Mouse (Mus musculus): ENCODE data around the gene Wars. TPM values are rescaled to one million over a fixed set of nuclear protein-coding genes. Genes with fewer than 3 reads are reported as not detected.

Gene Wars
- polyA plus RNA-seq, 1 experiment from 2014 or later, result 156 TPM

DNA sequence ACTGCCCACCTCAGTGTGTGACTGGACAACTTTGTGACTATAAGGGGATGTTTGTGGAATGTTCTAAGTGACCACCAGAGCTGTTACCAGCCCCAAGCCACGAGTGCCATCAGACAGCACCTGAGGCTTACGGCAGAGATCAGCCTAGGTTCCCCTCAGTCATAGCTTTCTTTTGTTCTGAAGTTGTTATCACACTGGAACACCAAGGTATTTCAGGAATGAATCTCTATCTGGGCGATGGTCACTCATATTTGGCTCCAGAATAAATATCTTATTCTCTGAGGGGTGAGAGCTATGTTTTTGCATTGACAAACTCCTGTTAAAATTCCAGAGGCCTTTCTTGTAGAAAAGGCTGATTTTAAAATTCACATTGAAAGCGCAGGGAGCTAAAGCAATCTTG, 14.8 kb downstream of the Wars start:
- Histone ChIP-seq H3K9me3 (replicated peaks) (no peaks in the 10 kb centered on the region), H3K36me3 (peaks cover 97% of the 10 kb centered on the region), H3K4me3 (no peak overlapping the region), H3K27ac (replicated peaks) (no peak overlapping the region), H3K27me3 (ENCODE audit: low read depth, poor library complexity, severe bottlenecking) (no peaks in the 10 kb centered on the region), H3K4me1 (no peaks in the 10 kb centered on the region)
- 87% methylated on average over 4 of the region's 4 CpGs for whole genome bisulfite sequencing
- DNase-seq (ENCODE audit: low spot score), result no peak

DNA sequence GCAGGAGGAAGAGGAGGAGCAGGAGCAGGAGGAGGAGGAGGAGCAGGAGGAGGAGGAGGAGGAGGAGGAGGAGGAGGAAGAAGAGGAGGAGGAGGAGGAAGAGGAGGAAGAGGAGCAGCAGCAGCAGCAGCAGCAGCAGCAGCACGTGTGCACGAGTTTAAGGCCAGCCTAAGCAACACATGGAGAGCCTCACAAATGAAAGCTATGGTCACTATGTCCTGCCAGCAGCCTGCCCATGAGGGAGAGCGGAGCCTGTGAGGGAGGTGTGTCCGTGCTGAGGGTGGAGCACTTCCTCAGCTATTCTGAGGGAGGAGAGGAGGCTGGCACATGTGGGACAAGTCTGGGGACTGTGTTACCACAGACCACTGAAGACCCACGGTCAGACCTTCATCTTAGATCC, 20.9 kb downstream of the Wars start:
- H3K4me3 ChIP-seq, result no peak overlapping the region
- 89% methylated on average over 5 of the region's 5 CpGs for WGBS
- H3K4me1 ChIP-seq, result no peaks in the 10 kb centered on the region
- no peaks in the 10 kb centered on the region for H3K9me3 ChIP-seq (replicated peaks)
- H3K27me3 ChIP-seq (ENCODE audit: low read depth, poor library complexity, severe bottlenecking), result no peaks in the 10 kb centered on the region
- no peak overlapping the region for H3K27ac ChIP-seq (replicated peaks)
- no peak for DNase-seq (ENCODE audit: low spot score)
- peaks cover 97% of the 10 kb centered on the region for H3K36me3 ChIP-seq

DNA sequence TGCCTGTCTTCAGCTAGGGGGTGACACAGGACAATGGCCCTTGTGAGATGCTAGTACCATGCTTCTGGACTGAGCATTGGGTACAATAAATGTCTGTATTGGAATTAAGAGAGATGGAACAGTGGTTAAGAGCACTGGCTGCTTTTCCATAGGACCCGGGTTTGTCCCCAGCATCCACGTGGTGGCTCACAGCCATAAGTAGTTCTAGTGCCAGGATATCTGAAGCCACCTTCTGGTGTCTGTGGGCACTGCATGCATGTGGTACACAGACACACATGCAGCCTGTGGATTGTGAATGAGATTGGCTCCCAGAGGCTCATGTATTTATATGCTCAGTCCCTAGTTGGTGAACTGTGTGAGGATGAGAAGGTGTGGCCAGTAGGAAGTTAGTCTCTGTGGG, 24.4 kb downstream of the Wars start:
- Histone ChIP-seq H3K4me3 (no peak overlapping the region), H3K4me1 (no peaks in the 10 kb centered on the region), H3K27me3 (ENCODE audit: low read depth, poor library complexity, severe bottlenecking) (no peaks in the 10 kb centered on the region), H3K9me3 (replicated peaks) (no peaks in the 10 kb centered on the region), H3K27ac (replicated peaks) (no peak overlapping the region), H3K36me3 (peaks cover 99% of the 10 kb centered on the region)
- 83% methylated on average over 2 of the region's 2 CpGs for WGBS
- no peak for DNase-seq (ENCODE audit: low spot score)

DNA sequence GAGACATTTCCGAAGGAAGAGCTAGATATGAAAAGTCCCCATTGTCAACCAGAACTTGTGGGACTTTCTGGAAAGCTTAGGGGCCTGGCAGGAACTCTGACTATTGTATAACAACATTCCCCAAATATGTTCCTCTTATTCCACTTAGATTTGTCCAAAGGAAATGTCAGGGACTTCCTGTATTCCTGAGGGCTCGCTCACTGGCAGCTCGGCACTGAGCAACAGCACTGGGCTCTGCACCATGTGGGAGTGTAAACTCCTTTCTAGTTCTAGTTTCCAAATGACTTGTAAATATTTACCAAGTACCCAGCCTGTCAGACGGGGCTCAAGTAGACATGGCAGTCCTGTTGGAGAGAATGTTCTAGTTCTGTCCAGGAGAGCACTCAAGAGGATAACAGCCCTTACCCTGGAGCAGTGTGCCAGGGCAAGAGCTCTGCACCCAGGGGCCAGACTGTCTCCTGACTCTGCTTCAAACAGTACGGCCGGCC, 28.9 kb downstream of the Wars start:
- Histone ChIP-seq H3K27me3 (ENCODE audit: low read depth, poor library complexity, severe bottlenecking) (no peaks in the 10 kb centered on the region), H3K36me3 (peaks cover 100% of the 10 kb centered on the region), H3K9me3 (replicated peaks) (no peaks in the 10 kb centered on the region), H3K27ac (replicated peaks) (no peak overlapping the region), H3K4me3 (no peak overlapping the region), H3K4me1 (no peaks in the 10 kb centered on the region)
- 91% methylated on average over 6 of the region's 6 CpGs for WGBS
- no peak for DNase-seq (ENCODE audit: low spot score)

DNA sequence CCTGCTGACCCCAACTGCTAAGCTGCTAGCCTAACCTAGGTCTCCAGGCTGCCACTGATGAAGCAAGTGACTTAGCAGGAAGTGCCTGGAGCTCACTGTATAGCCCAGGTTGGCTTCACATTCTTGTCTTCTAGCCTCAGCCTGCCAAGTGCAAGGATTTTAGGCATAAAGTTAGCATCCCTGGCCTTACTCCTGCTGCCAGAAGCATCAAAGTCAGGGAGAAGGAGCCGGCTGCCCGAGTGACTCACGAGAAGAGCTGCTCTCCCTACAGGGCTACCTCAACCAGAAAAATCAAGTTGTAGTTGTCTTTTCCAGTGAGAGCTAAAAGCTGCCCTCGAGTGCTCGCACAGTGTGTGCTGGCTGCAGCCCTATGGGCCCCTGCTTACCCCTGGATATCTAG, 35.5 kb downstream of the Wars start:
- peaks cover 57% of the 10 kb centered on the region for H3K36me3 ChIP-seq

DNA sequence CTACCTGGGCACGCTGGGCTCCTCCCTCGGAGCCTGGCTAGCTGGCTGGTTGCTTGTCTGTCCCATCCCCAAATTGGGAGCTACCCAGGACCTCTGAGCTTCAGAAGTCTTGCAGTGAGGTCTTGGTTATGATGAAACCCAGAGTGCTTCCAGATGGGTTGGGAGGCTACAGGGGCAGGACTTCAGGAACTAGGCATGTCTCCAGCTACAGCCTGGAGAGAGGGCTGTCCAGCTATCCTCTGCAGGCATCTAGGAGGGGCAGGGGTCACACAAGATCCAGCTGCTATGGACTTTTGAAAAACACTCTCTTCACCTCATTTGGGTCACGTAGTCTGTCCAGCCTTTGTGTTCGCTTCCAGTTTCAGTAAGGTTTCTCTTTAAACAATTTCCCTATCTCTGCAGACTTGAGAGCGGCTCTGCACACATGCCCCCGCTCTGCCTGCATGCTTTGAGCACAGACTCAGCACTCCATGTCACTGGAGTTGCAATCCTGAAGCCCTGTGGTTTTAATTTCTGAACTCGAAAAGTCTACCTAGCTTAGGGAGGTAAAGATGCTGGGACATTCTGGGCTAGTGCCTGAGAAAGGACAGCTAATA, 36.3 kb downstream of the Wars start:
- Histone ChIP-seq H3K27ac (replicated peaks) (0 out of 2 replicates have a peak overlapping the region, but pooled peaks have one; percentile 38), H3K27me3 (ENCODE audit: low read depth, poor library complexity, severe bottlenecking) (no peaks in the 10 kb centered on the region), H3K36me3 (peaks cover 49% of the 10 kb centered on the region), H3K9me3 (replicated peaks) (no peaks in the 10 kb centered on the region), H3K4me3 (no peak overlapping the region), H3K4me1 (no peaks in the 10 kb centered on the region)
- 87% methylated on average over 7 of the region's 7 CpGs for WGBS
- DNase-seq (ENCODE audit: low spot score), result no peak

More for the DNA sequence above, 35.5 kb downstream of the Wars start:
- no peak overlapping the region for H3K4me3 ChIP-seq
- no peak for DNase-seq (ENCODE audit: low spot score)
- no peaks in the 10 kb centered on the region for H3K9me3 ChIP-seq (replicated peaks)
- H3K27ac ChIP-seq (replicated peaks), result no peak overlapping the region
- H3K4me1 ChIP-seq, result no peaks in the 10 kb centered on the region
- 89% methylated on average over 5 of the region's 5 CpGs for WGBS
- H3K27me3 ChIP-seq (ENCODE audit: low read depth, poor library complexity, severe bottlenecking), result no peaks in the 10 kb centered on the region

DNA sequence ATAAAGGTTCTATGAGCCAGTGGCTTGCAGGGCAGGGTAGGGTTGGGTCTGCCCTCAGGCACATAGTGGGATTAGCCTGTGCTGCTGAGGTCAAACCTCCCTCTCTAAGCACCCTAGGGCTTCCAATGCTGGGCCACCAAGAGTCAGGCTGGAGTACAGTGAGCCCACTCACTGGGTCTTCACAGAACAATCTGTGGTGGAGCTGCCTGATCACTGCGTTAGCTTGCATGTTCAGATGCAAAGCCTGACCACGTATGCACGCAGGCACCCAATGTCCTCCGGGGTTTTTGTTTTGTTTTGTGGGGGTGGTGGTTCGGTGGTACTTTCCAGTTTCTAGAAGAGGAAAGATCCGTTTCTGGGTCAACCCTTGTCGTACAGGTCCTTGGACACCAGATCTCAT, 36.9 kb downstream of the Wars start:
- no peak overlapping the region for H3K4me3 ChIP-seq
- no peaks in the 10 kb centered on the region for H3K27me3 ChIP-seq (ENCODE audit: low read depth, poor library complexity, severe bottlenecking)
- 0 out of 2 replicates have a peak overlapping the region, but pooled peaks have one; percentile 38 for H3K27ac ChIP-seq (replicated peaks)
- H3K4me1 ChIP-seq, result no peaks in the 10 kb centered on the region
- H3K36me3 ChIP-seq, result peaks cover 43% of the 10 kb centered on the region
- DNase-seq (ENCODE audit: low spot score), result no peak
- 90% methylated on average over 7 of the region's 7 CpGs for WGBS
- H3K9me3 ChIP-seq (replicated peaks), result no peaks in the 10 kb centered on the region

DNA sequence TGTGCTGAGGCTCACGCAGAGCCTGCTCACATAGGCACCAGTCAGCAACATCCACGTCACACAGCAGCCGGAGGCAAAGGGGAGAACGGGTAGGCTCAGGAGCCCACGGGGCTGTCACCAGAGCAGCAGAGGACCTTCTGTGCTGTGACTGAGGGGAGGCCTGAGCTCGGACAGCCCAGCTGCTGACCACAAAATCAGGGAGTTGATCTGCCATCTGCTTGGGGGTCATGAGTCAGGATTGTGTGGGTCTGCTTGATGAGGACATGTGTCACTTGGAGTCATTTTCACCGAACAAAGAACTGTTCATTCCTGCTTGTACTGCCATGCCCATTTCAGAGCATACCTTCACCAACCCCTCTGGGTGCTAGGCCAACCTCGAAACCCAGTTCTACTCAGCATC, 37.8 kb downstream of the Wars start:
- H3K36me3 ChIP-seq, result peaks cover 34% of the 10 kb centered on the region
- no peak overlapping the region for H3K27ac ChIP-seq (replicated peaks)
- 90% methylated on average over 8 of the region's 8 CpGs for WGBS
- DNase-seq (ENCODE audit: low spot score), result no peak
- no peaks in the 10 kb centered on the region for H3K27me3 ChIP-seq (ENCODE audit: low read depth, poor library complexity, severe bottlenecking)
- no peaks in the 10 kb centered on the region for H3K9me3 ChIP-seq (replicated peaks)
- H3K4me3 ChIP-seq, result no peak overlapping the region
- no peaks in the 10 kb centered on the region for H3K4me1 ChIP-seq

DNA sequence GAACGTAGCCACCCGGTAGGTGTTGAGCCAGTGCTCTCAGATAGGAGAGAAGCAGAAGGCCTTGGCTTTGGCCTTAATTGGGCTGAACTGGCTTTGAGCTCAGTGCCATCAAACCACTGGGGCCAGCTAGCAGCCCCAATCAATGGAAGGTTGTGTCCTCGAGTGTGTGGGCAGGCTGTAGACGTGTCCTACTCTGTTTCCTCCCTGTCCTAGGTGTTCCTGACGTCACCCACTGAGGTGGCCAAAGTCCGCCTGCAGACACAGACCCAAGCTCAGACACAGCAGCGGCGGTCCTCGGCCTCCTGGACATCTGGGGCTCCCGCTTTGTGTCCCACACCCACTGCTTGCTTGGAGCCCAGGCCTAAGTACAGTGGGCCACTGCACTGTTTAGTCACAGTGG, 38.9 kb downstream of the Wars start:
- peaks cover 8% of the 10 kb centered on the region for H3K4me1 ChIP-seq
- H3K36me3 ChIP-seq, result peaks cover 23% of the 10 kb centered on the region
- no peak overlapping the region for H3K27ac ChIP-seq (replicated peaks)
- H3K9me3 ChIP-seq (replicated peaks), result no peaks in the 10 kb centered on the region
- H3K27me3 ChIP-seq (ENCODE audit: low read depth, poor library complexity, severe bottlenecking), result no peaks in the 10 kb centered on the region
- H3K4me3 ChIP-seq, result no peak overlapping the region
- DNase-seq (ENCODE audit: low spot score), result no peak
- 91% methylated on average over 10 of the region's 10 CpGs for WGBS

DNA sequence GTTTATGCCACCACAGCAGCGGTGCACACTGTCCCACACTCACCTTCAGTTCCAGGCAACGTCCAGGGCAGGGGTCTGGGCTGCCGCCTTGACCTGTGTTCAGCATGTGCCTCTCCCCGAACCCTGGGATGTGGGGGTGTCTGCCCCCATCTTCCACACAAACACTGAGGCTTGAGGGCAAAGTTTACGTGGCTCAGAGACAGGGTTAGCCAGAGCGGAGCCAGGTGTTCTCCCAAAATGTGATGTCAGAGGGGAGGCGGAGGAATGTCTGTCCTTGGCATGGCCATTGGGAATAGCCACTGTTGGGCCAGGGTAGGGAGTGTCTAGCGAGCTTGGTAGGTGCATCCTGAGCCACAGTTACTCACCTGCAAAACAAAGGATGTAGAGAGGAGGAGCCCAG, 41.2 kb downstream of the Wars start:
- 91% methylated on average over 8 of the region's 8 CpGs for WGBS
- no peak for DNase-seq (ENCODE audit: low spot score)
- peaks cover 11% of the 10 kb centered on the region for H3K4me1 ChIP-seq
- H3K9me3 ChIP-seq (replicated peaks), result no peaks in the 10 kb centered on the region
- peaks cover 17% of the 10 kb centered on the region for H3K36me3 ChIP-seq
- H3K4me3 ChIP-seq, result no peak overlapping the region
- H3K27ac ChIP-seq (replicated peaks), result no peak overlapping the region
- H3K27me3 ChIP-seq (ENCODE audit: low read depth, poor library complexity, severe bottlenecking), result no peaks in the 10 kb centered on the region

DNA sequence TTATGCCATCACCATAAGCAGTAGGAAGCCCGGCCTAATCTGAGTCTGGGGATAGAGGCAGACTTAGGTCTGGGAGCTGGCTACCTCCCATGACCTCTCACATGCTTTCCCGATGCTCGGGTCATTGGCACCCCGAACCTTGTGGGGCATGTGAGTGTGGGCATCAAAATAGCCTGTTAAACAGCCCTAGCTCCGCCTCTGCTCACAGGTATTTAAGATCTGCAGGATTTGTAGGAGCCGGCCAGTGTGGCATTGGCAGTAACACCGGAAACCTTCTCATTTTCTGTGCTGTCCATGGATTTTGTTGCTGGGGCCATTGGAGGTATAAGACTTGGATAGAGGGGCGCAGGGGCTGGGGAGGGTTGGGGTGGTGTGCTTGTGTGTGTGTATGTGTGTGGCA, 43.1 kb downstream of the Wars start:
- WGBS, result 91% methylated on average over 8 of the region's 8 CpGs
- DNase-seq (ENCODE audit: low spot score), result no peak
- Histone ChIP-seq H3K27me3 (ENCODE audit: low read depth, poor library complexity, severe bottlenecking) (no peaks in the 10 kb centered on the region), H3K4me3 (no peak overlapping the region), H3K9me3 (replicated peaks) (no peaks in the 10 kb centered on the region), H3K36me3 (peaks cover 29% of the 10 kb centered on the region), H3K27ac (replicated peaks) (0 out of 2 replicates have a peak overlapping the region, but pooled peaks have one; percentile 38), H3K4me1 (peaks cover 11% of the 10 kb centered on the region)

DNA sequence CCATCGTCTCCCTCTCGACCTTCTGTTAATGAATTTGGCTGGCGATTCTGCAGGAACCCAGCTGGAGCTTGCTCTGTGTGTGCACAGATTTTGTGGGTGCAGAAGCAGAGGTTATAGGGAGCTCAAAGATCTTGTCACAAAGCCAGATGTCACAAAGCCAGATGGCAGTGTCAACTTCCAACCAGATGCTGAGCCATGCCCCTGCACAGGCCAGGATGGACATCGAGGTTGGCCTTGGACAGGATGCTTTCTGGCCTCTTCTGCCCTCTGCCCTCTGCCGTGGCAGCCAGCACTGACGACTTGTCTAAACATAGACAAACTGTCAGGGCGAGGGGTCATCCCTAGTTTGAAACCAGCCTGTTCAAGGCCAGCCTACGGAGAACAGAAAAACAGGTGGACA, 43.8 kb downstream of the Wars start:
- Histone ChIP-seq H3K36me3 (peaks cover 31% of the 10 kb centered on the region), H3K27me3 (ENCODE audit: low read depth, poor library complexity, severe bottlenecking) (no peaks in the 10 kb centered on the region), H3K9me3 (replicated peaks) (no peaks in the 10 kb centered on the region), H3K27ac (replicated peaks) (0 out of 2 replicates have a peak overlapping the region, but pooled peaks have one; percentile 19), H3K4me3 (no peak overlapping the region), H3K4me1 (peaks cover 11% of the 10 kb centered on the region)
- 68% methylated on average over 8 of the region's 8 CpGs for WGBS
- no peak for DNase-seq (ENCODE audit: low spot score)

DNA sequence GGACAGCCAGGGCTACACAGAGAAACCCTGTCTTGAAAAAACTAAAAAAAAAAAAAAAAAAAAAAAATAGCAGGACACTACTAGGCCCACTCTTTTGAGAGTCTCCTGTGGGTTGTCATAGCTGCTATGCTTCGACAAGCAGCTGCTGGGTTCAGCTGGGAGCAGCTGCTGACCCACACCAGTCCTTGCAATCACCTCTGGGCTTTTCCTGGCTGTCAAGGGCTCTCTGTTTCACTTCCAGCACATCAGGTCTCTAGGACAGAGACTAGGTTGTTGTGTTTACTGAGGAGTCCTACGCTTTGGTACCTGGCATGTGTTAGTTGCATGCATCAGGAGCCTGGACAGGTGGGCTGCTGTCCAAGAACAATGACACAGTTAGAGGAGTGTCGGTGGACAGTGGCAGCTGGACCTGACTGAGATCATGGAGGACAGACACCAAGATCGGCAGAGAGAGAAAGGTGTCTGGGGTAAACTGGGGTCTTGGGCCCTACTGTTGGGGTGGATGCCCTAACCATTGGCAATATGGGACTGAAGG, 44.4 kb downstream of the Wars start:
- Histone ChIP-seq H3K27ac (replicated peaks) (no peak overlapping the region), H3K9me3 (replicated peaks) (no peaks in the 10 kb centered on the region)
- 94% methylated on average over 4 of the region's 4 CpGs for WGBS

More for the DNA sequence above, 44.4 kb downstream of the Wars start:
- no peak for DNase-seq (ENCODE audit: low spot score)
- H3K36me3 ChIP-seq, result peaks cover 35% of the 10 kb centered on the region
- no peaks in the 10 kb centered on the region for H3K27me3 ChIP-seq (ENCODE audit: low read depth, poor library complexity, severe bottlenecking)
- peaks cover 11% of the 10 kb centered on the region for H3K4me1 ChIP-seq
- no peak overlapping the region for H3K4me3 ChIP-seq

All from midbrain, embryonic 10.5 days (tissue).